Mouse (Mus musculus) hindbrain, embryonic 14.5 days (tissue): ENCODE data around the gene Pla2g2e. TPM values are rescaled to one million over a fixed set of nuclear protein-coding genes. Genes with fewer than 3 reads are reported as not detected.

Experiments
- ATAC-seq: fragments of 200-750 bp; cut with Nextera tagmentation; 2 replicates; pipeline ENCODE4 v1.8.0; 2017; ENCODE audit warnings: moderate number of reproducible peaks, mild to moderate bottlenecking, moderate TSS enrichment, moderate library complexity; ENCODE audit not compliant: low FRiP score
- DNase-seq: peaks from one replicate; pipeline ENCODE4 v3.0.0-alpha.2; 2015; ENCODE audit warnings: low spot score
- H3K27ac ChIP-seq: fragments of 300-500 bp; sonication (generic); 2 replicates; pipeline ENCODE4 v1.5.1; 2014; ENCODE audit warnings: mild to moderate bottlenecking, moderate library complexity
- H3K27me3 ChIP-seq: fragments of 300-500 bp; sonication (generic); 2 replicates; pipeline ENCODE4 v1.6.1; 2014; ENCODE audit warnings: mild to moderate bottlenecking, low read length, mixed read lengths; ENCODE audit not compliant: control insufficient read depth, insufficient read depth
- H3K36me3 ChIP-seq: fragments of 300-500 bp; sonication (generic); replicated peaks from 2 replicates; pipeline ENCODE4 v1.6.1; 2014; ENCODE audit not compliant: control insufficient read depth, insufficient read depth
- H3K4me1 ChIP-seq: fragments of 300-500 bp; sonication (generic); replicated peaks from 2 replicates; pipeline ENCODE4 v1.6.1; 2014; ENCODE audit warnings: antibody characterized with exemption, low read length, mixed read lengths; ENCODE audit not compliant: control insufficient read depth, insufficient read depth
- H3K4me2 ChIP-seq: fragments of 300-500 bp; sonication (generic); replicated peaks from 2 replicates; pipeline ENCODE4 v1.6.1; 2014; ENCODE audit warnings: mild to moderate bottlenecking, moderate library complexity
- H3K4me3 ChIP-seq: fragments of 300-500 bp; sonication (generic); replicated peaks from 2 replicates; pipeline ENCODE4 v1.5.1; 2014; ENCODE audit warnings: mild to moderate bottlenecking, low read length
- H3K9ac ChIP-seq: fragments of 300-500 bp; sonication (generic); 2 replicates; pipeline ENCODE4 v1.6.1; 2014
- H3K9me3 ChIP-seq: fragments of 300-500 bp; sonication (generic); 2 replicates; pipeline ENCODE4 v1.6.1; 2016; ENCODE audit warnings: low read length; ENCODE audit not compliant: control insufficient read depth
- WGBS: fragments of 180-500 bp; shearing (Covaris S2); extraction: QIAGEN DNeasy Blood & Tissue Kit; methylation state at CpG from one replicate; pipeline ENCODE4 v1.1.7; 2014; 5-methylcytosine and 5-hydroxymethylcytosine counted together
- polyA plus RNA-seq: library from polyadenylated mRNA; unstranded; fragments of >200 nt; fragmentation: Nextera tagmentation; extraction: Ambion mirVana; gene quantifications from 2 replicates; pipeline ENCODE4 v1.2.1, GENCODE M21; 2014

Pla2g2e gene
- polyA plus RNA-seq, 1 experiment from 2014 or later = not detected

- no peaks in the 10 kb centered on the region for H3K9me3 ChIP-seq
- no peak for DNase-seq
- no peaks in the 10 kb centered on the region for H3K36me3 ChIP-seq
- H3K27ac ChIP-seq = no peak overlapping the region
- no peak overlapping the region for H3K9ac ChIP-seq
- no peaks in the 10 kb centered on the region for H3K4me1 ChIP-seq
- H3K4me2 ChIP-seq = no peak overlapping the region
- H3K4me3 ChIP-seq = no peak overlapping the region
- ATAC-seq = no peak
- 93% methylated on average over 2 of the region's 2 CpGs for WGBS
- H3K27me3 ChIP-seq = no peaks in the 10 kb centered on the region
These were observed 1.8 kb upstream of the Pla2g2e start for GRCm38 (mm10) chr4:138875986-138876385.

- WGBS = 77% methylated on average over 8 of the region's 8 CpGs
- DNase-seq = no peak
These were observed 1.0 kb downstream of the Pla2g2e start for GRCm38 (mm10) chr4:138878783-138879182.

GRCm38 (mm10) chr4:138879808-138880207 is 2.1 kb downstream of the Pla2g2e start:
- DNase-seq (no peak), ATAC-seq (no peak)
- H3K4me3 ChIP-seq = no peak overlapping the region
- no peaks in the 10 kb centered on the region for H3K9me3 ChIP-seq
- H3K36me3 ChIP-seq = no peaks in the 10 kb centered on the region
- H3K27me3 ChIP-seq = no peaks in the 10 kb centered on the region
- 0 out of 2 replicates have a peak, but pooled peaks cover 6% of the 10 kb centered on the region for H3K4me1 ChIP-seq
- no peak overlapping the region for H3K4me2 ChIP-seq
- no peak overlapping the region for H3K9ac ChIP-seq
- no peak overlapping the region for H3K27ac ChIP-seq
- WGBS = 89% methylated on average over 11 of the region's 11 CpGs

More at GRCm38 (mm10) chr4:138878783-138879182, 1.0 kb downstream of the Pla2g2e start:
- H3K9me3 ChIP-seq = no peaks in the 10 kb centered on the region
- no peaks in the 10 kb centered on the region for H3K27me3 ChIP-seq
- no peak overlapping the region for H3K27ac ChIP-seq
- ATAC-seq = no peak
- no peaks in the 10 kb centered on the region for H3K36me3 ChIP-seq
- 0 out of 2 replicates have a peak, but pooled peaks cover 6% of the 10 kb centered on the region for H3K4me1 ChIP-seq
- H3K4me2 ChIP-seq = no peak overlapping the region
- H3K9ac ChIP-seq = no peak overlapping the region
- no peak overlapping the region for H3K4me3 ChIP-seq

GRCm38 (mm10) chr4:138880811-138881584 is 3.3 kb downstream of the Pla2g2e start:
- no peak for ATAC-seq
- Histone ChIP-seq H3K9ac (no peak overlapping the region), H3K36me3 (no peaks in the 10 kb centered on the region), H3K27ac (no peak overlapping the region), H3K4me2 (no peak overlapping the region), H3K9me3 (no peaks in the 10 kb centered on the region), H3K27me3 (no peaks in the 10 kb centered on the region), H3K4me3 (no peak overlapping the region), H3K4me1 (0 out of 2 replicates have a peak, but pooled peaks cover 6% of the 10 kb centered on the region)
- 82% methylated on average over 7 of the region's 7 CpGs for WGBS
- no peak for DNase-seq

GRCm38 (mm10) chr4:138882179-138882578 is 4.4 kb downstream of the Pla2g2e start:
- H3K4me2 ChIP-seq = peak overlapping the region; percentile 32
- H3K36me3 ChIP-seq = no peaks in the 10 kb centered on the region
- WGBS = 7% methylated on average over 13 of the region's 16 CpGs
- H3K27ac ChIP-seq = no peak overlapping the region
- ATAC-seq = no peak
- H3K9me3 ChIP-seq = no peaks in the 10 kb centered on the region
- no peaks in the 10 kb centered on the region for H3K27me3 ChIP-seq
- 0 out of 2 replicates have a peak overlapping the region, but pooled peaks have one; percentile 4 for H3K4me3 ChIP-seq
- no peak for DNase-seq
- 0 out of 2 replicates have a peak, but pooled peaks cover 6% of the 10 kb centered on the region for H3K4me1 ChIP-seq
- H3K9ac ChIP-seq = 0 out of 2 replicates have a peak overlapping the region, but pooled peaks have one; percentile 24

- no peak overlapping the region for H3K27ac ChIP-seq
- no peaks in the 10 kb centered on the region for H3K36me3 ChIP-seq
- WGBS = 15% methylated on average over 6 of the region's 6 CpGs
- H3K27me3 ChIP-seq = no peaks in the 10 kb centered on the region
- H3K4me1 ChIP-seq = 0 out of 2 replicates have a peak, but pooled peaks cover 6% of the 10 kb centered on the region
- H3K4me2 ChIP-seq = no peak overlapping the region
- H3K9ac ChIP-seq = no peak overlapping the region
- ATAC-seq (no peak; the same call in 1 of the 2 replicates), DNase-seq (peak; percentile 88)
- H3K9me3 ChIP-seq = no peaks in the 10 kb centered on the region
- H3K4me3 ChIP-seq = no peak overlapping the region
These were observed 6.5 kb downstream of the Pla2g2e start for GRCm38 (mm10) chr4:138884261-138884660.

GRCm38 (mm10) chr4:138889165-138889564 is 11.4 kb downstream of the Pla2g2e start:
- no peaks in the 10 kb centered on the region for H3K27me3 ChIP-seq
- peaks cover 33% of the 10 kb centered on the region for H3K36me3 ChIP-seq
- no peak overlapping the region for H3K9ac ChIP-seq
- ATAC-seq = no peak
- H3K4me2 ChIP-seq = no peak overlapping the region
- no peaks in the 10 kb centered on the region for H3K9me3 ChIP-seq
- 57% methylated on average over 7 of the region's 7 CpGs for WGBS
- no peak overlapping the region for H3K27ac ChIP-seq
- no peak overlapping the region for H3K4me3 ChIP-seq
- H3K4me1 ChIP-seq = no peaks in the 10 kb centered on the region
- DNase-seq = no peak

GRCm38 (mm10) chr4:138889635-138890034 is 11.9 kb downstream of the Pla2g2e start:
- no peaks in the 10 kb centered on the region for H3K4me1 ChIP-seq
- ATAC-seq (no peak), DNase-seq (no peak)
- H3K9ac ChIP-seq = no peak overlapping the region
- WGBS = 71% methylated on average over 8 of the region's 8 CpGs
- no peaks in the 10 kb centered on the region for H3K9me3 ChIP-seq
- no peaks in the 10 kb centered on the region for H3K27me3 ChIP-seq
- H3K36me3 ChIP-seq = peaks cover 38% of the 10 kb centered on the region
- H3K4me2 ChIP-seq = no peak overlapping the region
- H3K27ac ChIP-seq = no peak overlapping the region
- no peak overlapping the region for H3K4me3 ChIP-seq

- Histone ChIP-seq H3K4me2 (no peak overlapping the region), H3K36me3 (peaks cover 68% of the 10 kb centered on the region), H3K4me3 (no peak overlapping the region), H3K27me3 (no peaks in the 10 kb centered on the region), H3K9ac (no peak overlapping the region), H3K9me3 (no peaks in the 10 kb centered on the region), H3K4me1 (no peaks in the 10 kb centered on the region), H3K27ac (no peak overlapping the region)
- no peak for DNase-seq
- WGBS = 90% methylated on average over 6 of the region's 6 CpGs
- no peak for ATAC-seq
These were observed 14.9 kb downstream of the Pla2g2e start for GRCm38 (mm10) chr4:138892655-138893054.
